Mouse (Mus musculus) kidney, postnatal 36 days (tissue): ENCODE measurements around the gene B4galt2.

Experiments used
- DNase-seq, 2 experiments: peaks; one replicate each; pipeline ENCODE4 v3.0.0; 2021 to 2022; ENCODE audit warnings: mixed read lengths in 2 of 2

The B4galt2 gene

GRCm38 (mm10) chr4:117906196-117906595 lies 22.9 kb upstream of the B4galt2 start:
- DNase-seq = peak in 1 of 2 experiments; percentile 24

- no peak for DNase-seq
Observed at GRCm38 (mm10) chr4:117904761-117905160, 21.5 kb upstream of the B4galt2 start.

- no peak for DNase-seq
Observed at GRCm38 (mm10) chr4:117904094-117904493, 20.8 kb upstream of the B4galt2 start.

GRCm38 (mm10) chr4:117898111-117898510 lies 14.8 kb upstream of the B4galt2 start:
- DNase-seq = no peak

GRCm38 (mm10) chr4:117896031-117896430 lies 12.7 kb upstream of the B4galt2 start:
- no peak for DNase-seq

- no peak for DNase-seq
Observed at GRCm38 (mm10) chr4:117895339-117895738, 12.1 kb upstream of the B4galt2 start.

GRCm38 (mm10) chr4:117894601-117895000 lies 11.3 kb upstream of the B4galt2 start:
- DNase-seq = no peak

- peak; percentile 59 to 90 for DNase-seq
Observed at GRCm38 (mm10) chr4:117893376-117893775, 10.1 kb upstream of the B4galt2 start.

GRCm38 (mm10) chr4:117891738-117892161 lies 8.5 kb upstream of the B4galt2 start, which contains the start of gene Dph2:
Gene Dph2, minus strand, starts transcription at chr4:117892032.
- peak; percentile 89 to 92 for DNase-seq

- DNase-seq = no peak
Observed at GRCm38 (mm10) chr4:117890750-117891149, 7.5 kb upstream of the B4galt2 start.

- DNase-seq = no peak
Observed at GRCm38 (mm10) chr4:117890031-117890430, 6.7 kb upstream of the B4galt2 start.

GRCm38 (mm10) chr4:117889471-117889870 lies 6.2 kb upstream of the B4galt2 start:
- DNase-seq = no peak

GRCm38 (mm10) chr4:117887920-117888319 lies 4.6 kb upstream of the B4galt2 start:
- DNase-seq = no peak

GRCm38 (mm10) chr4:117887133-117887532 lies 3.8 kb upstream of the B4galt2 start, which contains the start of gene Atp6v0b:
Gene Atp6v0b, minus strand, starts transcription at chr4:117887333.
- DNase-seq = peak; percentile 97 to 99

- DNase-seq = peak; percentile 36 to 54
Observed at GRCm38 (mm10) chr4:117886644-117887043, 3.4 kb upstream of the B4galt2 start.

GRCm38 (mm10) chr4:117885994-117886393 lies 2.7 kb upstream of the B4galt2 start:
- DNase-seq = no peak

GRCm38 (mm10) chr4:117885093-117885492 lies 1.8 kb upstream of the B4galt2 start:
- no peak for DNase-seq

- no peak for DNase-seq
Observed at GRCm38 (mm10) chr4:117884146-117884545, 859 bp upstream of the B4galt2 start.

GRCm38 (mm10) chr4:117878703-117879102 lies 4.6 kb downstream of the B4galt2 start:
- no peak for DNase-seq

- no peak for DNase-seq
Observed at GRCm38 (mm10) chr4:117878301-117878700, 5.0 kb downstream of the B4galt2 start.

GRCm38 (mm10) chr4:117873615-117874014 lies 9.7 kb downstream of the B4galt2 start:
- DNase-seq = no peak

GRCm38 (mm10) chr4:117872471-117872886 lies 10.8 kb downstream of the B4galt2 start, which contains the start of gene Ccdc24:
Gene Ccdc24, minus strand, starts transcription at chr4:117872557.
- peak; percentile 40 to 69 for DNase-seq

GRCm38 (mm10) chr4:117871787-117872186 lies 11.5 kb downstream of the B4galt2 start:
- DNase-seq = no peak

GRCm38 (mm10) chr4:117870437-117870836 lies 12.8 kb downstream of the B4galt2 start:
- no peak for DNase-seq

- no peak for DNase-seq
Observed at GRCm38 (mm10) chr4:117869317-117869716, 14.0 kb downstream of the B4galt2 start.
